Mouse (Mus musculus) neural tube, embryonic 10.5 days (tissue): Measurements from ENCODE around the gene Gch1.

Experiments used
- DNase-seq: peaks from one replicate; pipeline ENCODE4 v3.0.0-alpha.2; 2017; ENCODE audit warnings: low spot score; ENCODE audit errors: extremely low spot score

Gene Gch1

GRCm38 (mm10) chr14:47104246-47105173, 84.7 kb downstream of the Gch1 start:
- DNase-seq: no peak
